Mouse (Mus musculus): Measurements from ENCODE around the gene Fam186b. TPM values are rescaled to one million over a fixed set of nuclear protein-coding genes. Genes with fewer than 3 reads are reported as not detected.
"Not testable (repeated sequence)": the region's sequence is repeated elsewhere in the genome, so short reads cannot be mapped to it uniquely, and the experiment has no call there.

Fam186b gene
- polyA plus RNA-seq, 1 experiment from 2014 or later, result 0.74 TPM

DNA sequence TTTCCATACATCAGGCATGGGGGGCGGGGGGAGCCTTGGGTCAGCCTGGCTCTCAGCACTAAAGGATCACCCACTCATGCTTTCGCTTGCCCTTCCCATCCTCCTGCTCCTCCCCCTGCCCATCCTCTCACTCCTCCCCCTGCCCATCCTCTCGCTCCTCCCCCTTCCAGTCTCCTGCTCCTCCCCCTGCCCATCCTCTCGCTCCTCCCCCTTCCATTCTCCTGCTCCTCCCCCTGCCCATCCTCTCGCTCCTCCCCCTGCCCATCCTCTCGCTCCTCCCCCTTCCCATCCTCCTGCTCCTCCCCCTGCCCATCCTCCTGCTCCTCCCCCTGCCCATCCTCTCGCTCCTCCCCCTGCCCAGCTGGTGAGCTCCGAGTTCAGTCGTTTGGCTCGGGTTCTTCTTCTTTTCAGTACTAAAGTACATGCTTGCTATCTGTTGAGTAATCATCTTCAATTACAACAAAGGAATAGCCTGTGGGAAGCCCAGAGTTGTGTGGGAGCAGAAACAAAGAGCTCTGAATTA is 35.9 kb downstream of the Fam186b start:
- Histone ChIP-seq H3K4me3 (replicated peaks; ENCODE audit: low read depth, low read length) (no peak overlapping the region), H3K4me1 (ENCODE audit: control insufficient read depth, insufficient read depth, low read length) (0 out of 2 replicates have a peak, but pooled peaks cover 3% of the 10 kb centered on the region), H3K27me3 (ENCODE audit: control insufficient read depth, insufficient read depth, low read length) (no peaks in the 10 kb centered on the region), H3K4me2 (ENCODE audit: low read length) (peak overlapping the region; percentile 37), H3K27ac (replicated peaks; ENCODE audit: low read depth, low read length) (no peak overlapping the region), H3K9me3 (ENCODE audit: control insufficient read depth, low read length) (no peaks in the 10 kb centered on the region), H3K36me3 (ENCODE audit: control insufficient read depth, insufficient read depth, low read length) (no peaks in the 10 kb centered on the region), H3K9ac (replicated peaks; ENCODE audit: low read length) (no peak overlapping the region)
- DNase-seq (peak; percentile 72), ATAC-seq (ENCODE audit: low FRiP score, low TSS enrichment) (no peak)
- WGBS, result 2% methylated on average over 8 of the region's 10 CpGs

DNA sequence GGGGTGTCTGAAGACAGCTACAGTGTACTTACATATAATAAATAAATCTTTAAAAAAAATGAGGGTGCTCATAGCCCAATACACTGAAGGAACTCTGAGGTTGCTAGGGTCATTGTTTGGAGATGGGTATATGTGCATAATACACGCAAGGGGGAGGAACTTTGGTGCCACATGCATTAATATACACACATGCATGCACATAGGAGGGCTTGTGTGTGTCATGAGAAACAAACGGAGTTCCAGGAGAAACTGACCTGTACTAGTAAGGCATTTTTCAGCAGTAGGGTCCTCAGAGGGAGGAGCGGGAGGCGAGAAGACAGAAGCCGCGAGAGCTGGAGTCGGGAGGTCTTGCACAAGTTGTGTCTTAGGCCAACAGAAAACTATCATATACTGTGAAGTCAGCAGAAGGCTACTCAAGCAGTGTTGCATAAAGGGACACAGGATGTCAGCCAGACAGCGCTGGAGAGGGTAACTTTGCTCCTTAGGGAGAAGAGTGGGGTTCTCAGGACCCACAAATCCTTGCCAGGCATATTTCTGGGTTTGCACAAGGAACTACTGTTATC is 36.4 kb downstream of the Fam186b start:
- DNase-seq (no peak), ATAC-seq (ENCODE audit: low FRiP score, low TSS enrichment) (no peak)
- peak overlapping the region; percentile 37 for H3K4me2 ChIP-seq (ENCODE audit: low read length)
- H3K4me3 ChIP-seq (replicated peaks; ENCODE audit: low read depth, low read length), result no peak overlapping the region
- H3K9ac ChIP-seq (replicated peaks; ENCODE audit: low read length), result no peak overlapping the region
- H3K9me3 ChIP-seq (ENCODE audit: control insufficient read depth, low read length), result no peaks in the 10 kb centered on the region
- H3K27me3 ChIP-seq (ENCODE audit: control insufficient read depth, insufficient read depth, low read length), result no peaks in the 10 kb centered on the region
- 0 out of 2 replicates have a peak, but pooled peaks cover 3% of the 10 kb centered on the region for H3K4me1 ChIP-seq (ENCODE audit: control insufficient read depth, insufficient read depth, low read length)
- no peaks in the 10 kb centered on the region for H3K36me3 ChIP-seq (ENCODE audit: control insufficient read depth, insufficient read depth, low read length)
- no peak overlapping the region for H3K27ac ChIP-seq (replicated peaks; ENCODE audit: low read depth, low read length)
- WGBS, result 63% methylated on average over 8 of the region's 8 CpGs

DNA sequence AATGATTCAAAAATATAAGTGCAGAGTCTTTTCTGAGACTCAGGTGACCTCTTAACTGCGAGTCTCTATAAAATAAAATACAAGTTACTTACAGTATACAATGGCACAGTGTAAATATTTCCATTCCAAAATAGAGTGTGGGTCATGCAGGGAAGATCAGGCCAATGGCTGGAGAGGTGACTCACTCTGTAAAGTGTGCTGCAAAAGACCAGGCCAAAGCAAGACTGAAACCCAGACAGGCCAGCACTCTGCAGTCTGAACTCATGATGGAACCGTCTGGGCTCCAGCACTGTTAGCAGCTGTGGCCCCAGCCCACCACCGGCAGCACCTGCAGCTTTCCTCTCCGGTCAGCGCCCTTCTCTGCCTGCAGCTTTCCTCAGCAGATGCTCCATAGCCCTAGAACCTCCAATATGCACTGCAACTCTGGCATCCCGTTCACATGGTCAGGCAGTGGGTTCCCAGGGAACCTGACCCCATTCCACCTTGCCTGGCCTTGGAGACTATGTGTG is 40.4 kb downstream of the Fam186b start:
- H3K4me2 ChIP-seq (ENCODE audit: low read length), result no peak overlapping the region
- DNase-seq (no peak), ATAC-seq (ENCODE audit: low FRiP score, low TSS enrichment) (no peak)
- no peak overlapping the region for H3K9ac ChIP-seq (replicated peaks; ENCODE audit: low read length)
- WGBS, result 86% methylated on average over 6 of the region's 6 CpGs
- H3K36me3 ChIP-seq (ENCODE audit: control insufficient read depth, insufficient read depth, low read length), result no peaks in the 10 kb centered on the region
- no peaks in the 10 kb centered on the region for H3K27me3 ChIP-seq (ENCODE audit: control insufficient read depth, insufficient read depth, low read length)
- H3K9me3 ChIP-seq (ENCODE audit: control insufficient read depth, low read length), result no peaks in the 10 kb centered on the region
- no peak overlapping the region for H3K27ac ChIP-seq (replicated peaks; ENCODE audit: low read depth, low read length)
- no peak overlapping the region for H3K4me3 ChIP-seq (replicated peaks; ENCODE audit: low read depth, low read length)
- peaks cover 10% of the 10 kb centered on the region for H3K4me1 ChIP-seq (ENCODE audit: control insufficient read depth, insufficient read depth, low read length)

DNA sequence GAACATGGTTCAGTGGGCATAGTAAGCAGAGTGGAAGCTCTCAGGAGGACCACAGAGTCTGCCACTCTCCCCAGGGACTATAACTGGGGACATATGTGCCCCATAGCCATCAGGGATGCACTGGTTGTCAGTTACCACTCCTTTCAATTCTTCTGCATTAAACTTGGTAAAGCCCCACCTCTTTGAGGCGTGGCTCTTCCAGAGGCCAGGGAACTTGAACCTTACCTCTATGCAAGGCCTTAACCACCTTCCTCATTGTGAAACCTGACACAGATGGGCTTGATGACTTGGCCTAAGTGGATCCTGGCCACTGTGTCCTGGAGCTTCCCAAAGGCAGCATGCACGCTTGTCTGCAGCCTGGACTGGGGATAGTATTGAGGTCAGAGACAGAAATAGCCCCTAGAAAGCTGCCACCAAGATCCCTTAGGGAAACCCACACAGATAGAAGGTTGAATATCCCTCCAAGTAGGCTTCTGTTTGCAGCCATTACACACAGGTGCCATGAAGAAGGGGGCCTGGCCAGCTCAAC is 41.1 kb downstream of the Fam186b start:
- ATAC-seq (ENCODE audit: low FRiP score, low TSS enrichment) (no peak), DNase-seq (no peak)
- peaks cover 10% of the 10 kb centered on the region for H3K4me1 ChIP-seq (ENCODE audit: control insufficient read depth, insufficient read depth, low read length)
- no peak overlapping the region for H3K9ac ChIP-seq (replicated peaks; ENCODE audit: low read length)
- no peak overlapping the region for H3K4me3 ChIP-seq (replicated peaks; ENCODE audit: low read depth, low read length)
- H3K27me3 ChIP-seq (ENCODE audit: control insufficient read depth, insufficient read depth, low read length), result no peaks in the 10 kb centered on the region
- H3K27ac ChIP-seq (replicated peaks; ENCODE audit: low read depth, low read length), result no peak overlapping the region
- no peak overlapping the region for H3K4me2 ChIP-seq (ENCODE audit: low read length)
- 0 out of 2 replicates have a peak, but pooled peaks cover 2% of the 10 kb centered on the region for H3K36me3 ChIP-seq (ENCODE audit: control insufficient read depth, insufficient read depth, low read length)
- H3K9me3 ChIP-seq (ENCODE audit: control insufficient read depth, low read length), result no peaks in the 10 kb centered on the region
- 91% methylated on average over 2 of the region's 2 CpGs for WGBS

DNA sequence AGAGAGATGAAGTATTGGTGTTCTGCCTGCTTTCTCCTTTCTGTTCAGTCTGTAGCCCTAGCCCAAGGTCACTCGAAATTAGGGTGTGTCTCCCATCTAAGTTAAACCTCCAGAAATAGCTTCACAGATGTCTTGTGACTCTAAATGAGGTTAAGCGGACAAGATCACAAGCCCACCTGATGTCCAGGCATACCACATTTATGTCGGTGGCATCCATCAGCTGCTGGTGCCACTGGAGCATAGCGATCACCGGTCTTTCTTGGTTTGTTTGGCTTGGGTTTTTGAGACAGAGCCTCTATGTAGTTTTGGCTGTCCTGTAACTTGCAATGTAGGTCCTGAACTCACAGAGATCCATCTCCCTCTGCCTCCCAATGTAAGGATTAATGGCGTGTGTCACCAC is 41.9 kb downstream of the Fam186b start:
- H3K9ac ChIP-seq (replicated peaks; ENCODE audit: low read length), result no peak overlapping the region
- DNase-seq (no peak), ATAC-seq (ENCODE audit: low FRiP score, low TSS enrichment) (no peak)
- no peaks in the 10 kb centered on the region for H3K27me3 ChIP-seq (ENCODE audit: control insufficient read depth, insufficient read depth, low read length)
- no peak overlapping the region for H3K4me2 ChIP-seq (ENCODE audit: low read length)
- H3K4me3 ChIP-seq (replicated peaks; ENCODE audit: low read depth, low read length), result no peak overlapping the region
- 0 out of 2 replicates have a peak, but pooled peaks cover 9% of the 10 kb centered on the region for H3K36me3 ChIP-seq (ENCODE audit: control insufficient read depth, insufficient read depth, low read length)
- no peak overlapping the region for H3K27ac ChIP-seq (replicated peaks; ENCODE audit: low read depth, low read length)
- H3K9me3 ChIP-seq (ENCODE audit: control insufficient read depth, low read length), result no peaks in the 10 kb centered on the region
- WGBS, result 95% methylated on average over 6 of the region's 6 CpGs
- peaks cover 7% of the 10 kb centered on the region for H3K4me1 ChIP-seq (ENCODE audit: control insufficient read depth, insufficient read depth, low read length)

DNA sequence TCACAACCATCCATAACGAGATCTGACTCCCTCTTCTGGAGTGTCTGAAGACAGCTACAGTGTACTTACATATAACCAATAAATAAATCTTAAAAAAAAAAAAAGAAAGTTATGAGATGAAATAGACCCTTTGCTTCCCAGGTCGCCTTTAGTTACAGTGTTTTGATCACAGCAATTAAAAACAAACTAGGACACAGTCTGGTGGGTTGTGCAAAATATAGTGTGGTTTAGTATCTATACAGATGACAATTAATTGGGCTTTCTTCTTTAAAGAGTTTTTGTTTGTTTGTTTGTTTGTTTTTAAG is 42.6 kb downstream of the Fam186b start:
- not testable (repeated sequence) for H3K9me3 ChIP-seq (ENCODE audit: control insufficient read depth, low read length); DNase-seq; H3K4me1 ChIP-seq (ENCODE audit: control insufficient read depth, insufficient read depth, low read length); H3K27me3 ChIP-seq (ENCODE audit: control insufficient read depth, insufficient read depth, low read length); ATAC-seq (ENCODE audit: low FRiP score, low TSS enrichment); H3K4me3 ChIP-seq (replicated peaks; ENCODE audit: low read depth, low read length); H3K9ac ChIP-seq (replicated peaks; ENCODE audit: low read length); H3K27ac ChIP-seq (replicated peaks; ENCODE audit: low read depth, low read length)
- Histone ChIP-seq H3K36me3 (ENCODE audit: control insufficient read depth, insufficient read depth, low read length) (peaks cover 15% of the 10 kb centered on the region), H3K4me2 (ENCODE audit: low read length) (peak overlapping the region; percentile 75)
- 52% methylated on average over 2 of the region's 2 CpGs for WGBS

DNA sequence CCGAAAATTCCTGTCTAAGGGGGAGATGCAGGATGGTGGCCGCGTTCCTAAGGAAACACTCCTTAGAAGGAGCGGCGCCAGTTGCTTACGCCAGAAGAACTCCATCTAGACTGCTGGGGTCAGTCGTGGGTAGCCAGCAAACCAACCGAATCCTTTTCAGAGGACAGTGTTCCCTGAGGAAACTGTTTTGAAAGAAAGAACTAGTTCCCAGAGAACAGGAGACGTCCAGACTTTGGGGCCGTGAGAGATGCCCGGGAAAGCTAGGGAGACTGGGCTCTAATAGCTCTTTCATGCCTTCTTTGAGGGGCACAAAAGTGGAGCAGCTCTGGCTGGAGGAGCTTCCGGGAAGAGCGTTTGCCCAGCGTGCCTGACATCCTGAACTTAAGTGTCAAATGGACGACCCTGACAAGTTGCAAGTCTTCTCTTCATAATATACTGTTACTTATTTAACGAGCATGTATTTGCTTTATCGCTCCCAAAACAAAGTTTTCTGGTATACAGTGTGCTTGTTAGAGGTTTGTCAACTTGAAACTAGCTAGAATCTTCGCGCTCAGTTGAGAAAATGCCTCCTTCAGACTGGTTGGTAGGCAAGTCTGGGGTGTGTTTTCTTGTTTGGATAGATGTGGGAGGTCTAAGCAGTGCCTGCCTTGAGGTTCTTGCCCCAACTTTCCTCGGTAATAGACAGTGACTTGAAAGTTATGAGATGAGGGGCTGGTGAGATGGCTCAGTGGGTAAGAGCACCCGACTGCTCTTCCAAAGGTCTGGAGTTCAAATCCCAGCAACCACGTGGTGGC is 43.1 kb downstream of the Fam186b start:
- H3K27ac ChIP-seq (replicated peaks; ENCODE audit: low read depth, low read length), result peak overlapping the region; percentile 94
- peak overlapping the region; percentile 56 for H3K4me3 ChIP-seq (replicated peaks; ENCODE audit: low read depth, low read length)
- ATAC-seq (ENCODE audit: low FRiP score, low TSS enrichment) (peak; percentile 18; the same call in 1 of the 2 replicates), DNase-seq (no peak)
- H3K36me3 ChIP-seq (ENCODE audit: control insufficient read depth, insufficient read depth, low read length), result peaks cover 20% of the 10 kb centered on the region
- H3K4me2 ChIP-seq (ENCODE audit: low read length), result peak overlapping the region; percentile 75
- 5% methylated on average over 22 of the region's 22 CpGs for WGBS
- H3K9me3 ChIP-seq (ENCODE audit: control insufficient read depth, low read length), result no peaks in the 10 kb centered on the region
- peak overlapping the region; percentile 61 for H3K9ac ChIP-seq (replicated peaks; ENCODE audit: low read length)
- H3K27me3 ChIP-seq (ENCODE audit: control insufficient read depth, insufficient read depth, low read length), result no peaks in the 10 kb centered on the region
- peaks cover 7% of the 10 kb centered on the region for H3K4me1 ChIP-seq (ENCODE audit: control insufficient read depth, insufficient read depth, low read length)

DNA sequence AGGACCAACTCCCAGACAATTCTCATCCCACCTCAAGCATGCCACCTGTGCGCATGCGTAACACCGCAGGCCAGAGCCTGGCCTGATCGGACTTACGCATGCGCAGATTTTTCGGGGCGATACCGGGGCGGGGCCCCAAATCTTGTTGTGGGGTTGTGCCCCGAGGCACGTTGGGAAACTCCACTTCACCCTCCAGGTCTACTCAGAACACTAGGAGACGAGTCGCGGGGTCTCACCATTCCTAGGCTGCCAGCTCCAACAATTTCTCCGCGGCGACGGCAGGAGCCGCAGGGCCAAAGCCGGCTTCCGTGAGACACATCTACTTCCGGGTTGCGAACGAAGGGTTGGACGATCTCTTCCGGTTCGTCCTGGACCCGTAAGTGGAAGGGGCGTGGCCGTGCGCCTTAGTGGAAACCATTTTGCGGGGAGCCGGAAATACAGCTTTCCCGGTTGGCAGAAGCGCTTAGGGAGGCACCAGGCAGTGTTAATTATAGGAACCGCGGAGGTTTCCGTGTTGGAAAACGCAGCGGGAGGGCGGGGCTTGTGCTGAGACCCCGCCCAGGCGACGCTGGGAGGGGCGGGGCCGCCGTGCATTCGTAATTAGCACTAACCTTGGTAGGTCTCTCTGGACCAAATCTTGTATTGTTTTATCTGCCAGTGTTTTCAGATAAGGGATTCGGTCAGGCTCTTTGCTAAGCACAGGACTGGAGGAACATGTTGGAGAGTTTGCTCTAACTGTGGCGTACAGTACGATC is 43.9 kb downstream of the Fam186b start, which contains the start of gene Mcrs1:
Gene Mcrs1, minus strand, starts transcription at position 336 of the 755 bp plus-strand sequence.
- Histone ChIP-seq H3K9me3 (ENCODE audit: control insufficient read depth, low read length) (no peaks in the 10 kb centered on the region), H3K9ac (replicated peaks; ENCODE audit: low read length) (peak within 1 kb of the TSS; percentile 61), H3K36me3 (ENCODE audit: control insufficient read depth, insufficient read depth, low read length) (peaks cover 27% of the 10 kb centered on the region), H3K4me2 (ENCODE audit: low read length) (peak within 1 kb of the TSS; percentile 75), H3K27ac (replicated peaks; ENCODE audit: low read depth, low read length) (peak within 1 kb of the TSS; percentile 94), H3K27me3 (ENCODE audit: control insufficient read depth, insufficient read depth, low read length) (no peaks in the 10 kb centered on the region), H3K4me3 (replicated peaks; ENCODE audit: low read depth, low read length) (peak within 1 kb of the TSS; percentile 56), H3K4me1 (ENCODE audit: control insufficient read depth, insufficient read depth, low read length) (peaks cover 7% of the 10 kb centered on the region)
- peak; percentile 93 for ATAC-seq (ENCODE audit: low FRiP score, low TSS enrichment)
- whole genome bisulfite sequencing, result under 1% methylated on average over 52 of the region's 52 CpGs
- DNase-seq, result peak; percentile 100
